Mouse (Mus musculus) G1E (cell line): Measurements from ENCODE around the gene Svs1. TPM values are rescaled to one million over a fixed set of nuclear protein-coding genes. Genes with fewer than 3 reads are reported as not detected.
"Not testable (repeated sequence)": the region's sequence is repeated elsewhere in the genome, so short reads cannot be mapped to it uniquely, and the experiment has no call there.

ENCODE experiments used
- ATAC-seq: 2 replicates; pipeline ENCODE4 v1.8.0; 2016; ENCODE audit warnings: mild to moderate bottlenecking; ENCODE audit not compliant: insufficient number of reproducible peaks, poor library complexity, low FRiP score, severe bottlenecking; ENCODE audit errors: extremely low read depth
- DNase-seq: peaks from one replicate; pipeline ENCODE4 v3.0.0; 2012; ENCODE audit warnings: low spot score
- H3K27me3 ChIP-seq: 2 replicates; pipeline ENCODE4 v1.6.1; 2012; ENCODE audit warnings: mild to moderate bottlenecking, low read length, inconsistent platforms; ENCODE audit not compliant: insufficient read depth
- H3K36me3 ChIP-seq: replicated peaks from 2 replicates; pipeline ENCODE3; 2012; ENCODE audit warnings: mild to moderate bottlenecking, inconsistent platforms
- H3K4me1 ChIP-seq: 2 replicates; pipeline ENCODE4 v1.6.1; 2012; ENCODE audit warnings: low read depth, low read length, inconsistent platforms, mixed read lengths; ENCODE audit not compliant: insufficient read depth
- H3K4me3 ChIP-seq: 2 replicates; pipeline ENCODE4 v1.5.1; 2012; ENCODE audit warnings: low read depth, mild to moderate bottlenecking, inconsistent platforms, low read length, moderate library complexity, mixed read lengths
- H3K9me3 ChIP-seq: replicated peaks from 2 replicates; pipeline ENCODE4 v1.6.1; 2012; ENCODE audit warnings: inconsistent platforms
- CTCF ChIP-seq: IDR thresholded peaks from 2 replicates; pipeline ENCODE4 v1.5.1; 2012; ENCODE audit warnings: low read depth, low read length, inconsistent platforms, mixed read lengths
- GATA1 ChIP-seq: IDR thresholded peaks from 2 replicates; pipeline ENCODE4 v1.6.1; 2012; ENCODE audit warnings: borderline replicate concordance, low read length, inconsistent platforms, mixed read lengths
- GATA2 ChIP-seq: IDR thresholded peaks from 2 replicates; pipeline ENCODE4 v1.6.1; 2012; ENCODE audit warnings: low read depth, low read length, inconsistent platforms, borderline replicate concordance
- POLR2AphosphoS5 ChIP-seq: IDR thresholded peaks from 2 replicates; pipeline ENCODE4 v1.6.1; 2012; ENCODE audit warnings: low read depth, low read length, inconsistent platforms; ENCODE audit not compliant: insufficient replicate concordance
- TAL1 ChIP-seq: conservative IDR thresholded peaks from 2 replicates; pipeline ENCODE4 v1.6.1; 2012; ENCODE audit warnings: low read depth, low read length, inconsistent platforms, mixed read lengths
- polyA plus RNA-seq: library from polyadenylated mRNA; stranded (reverse); fragments of >175 nt; gene quantifications from 2 replicates; pipeline ENCODE4 v1.2.3, GENCODE M21; 2012
- total RNA-seq, 2 experiments: library from RNA; stranded (forward) in 1 of 2; stranded (reverse) in 1 of 2; fragments of 200-1000 nt in 1 of 2; fragments of >200 nt in 1 of 2; fragmentation: Nextera tagmentation in 1 of 2; gene quantifications; 2 replicates each; pipeline ENCODE4 v1.2.3; 2014 to 2017

Svs1 gene
- total and polyA plus RNA-seq, 3 experiments: 0.05 TPM; not detected in 2

GRCm38 (mm10) chr6:48956785-48957184, 29.9 kb upstream of the Svs1 start:
- no peaks in the 10 kb centered on the region for H3K4me1 ChIP-seq
- no peaks in the 10 kb centered on the region for H3K9me3 ChIP-seq
- no peak for ATAC-seq
- H3K36me3 ChIP-seq: no peaks in the 10 kb centered on the region
- no peak for DNase-seq
- no peak overlapping the region for H3K4me3 ChIP-seq
- TF ChIP-seq POLR2AphosphoS5: no peak
- no peak for TF ChIP-seq CTCF
- TF ChIP-seq GATA2: no peak
- TF ChIP-seq TAL1: no peak
- TF ChIP-seq GATA1: no peak
- no peaks in the 10 kb centered on the region for H3K27me3 ChIP-seq

- no peak for TF ChIP-seq CTCF
- no peak for TF ChIP-seq GATA2
- no peak for TF ChIP-seq POLR2AphosphoS5
- no peak for TF ChIP-seq TAL1
- TF ChIP-seq GATA1: no peak
- Histone ChIP-seq H3K9me3 (no peaks in the 10 kb centered on the region), H3K4me1 (no peaks in the 10 kb centered on the region), H3K4me3 (no peak overlapping the region), H3K36me3 (no peaks in the 10 kb centered on the region), H3K27me3 (no peaks in the 10 kb centered on the region)
- DNase-seq (no peak), ATAC-seq (no peak)
These were observed 28.6 kb upstream of the Svs1 start for GRCm38 (mm10) chr6:48958053-48958452.

- H3K4me3 ChIP-seq, H3K27me3 ChIP-seq, H3K9me3 ChIP-seq, H3K36me3 ChIP-seq, H3K4me1 ChIP-seq, ATAC-seq, DNase-seq: not testable (repeated sequence)
These were observed 27.5 kb upstream of the Svs1 start for GRCm38 (mm10) chr6:48959151-48959550.

- ATAC-seq, DNase-seq, H3K36me3 ChIP-seq, H3K27me3 ChIP-seq, H3K4me1 ChIP-seq, H3K9me3 ChIP-seq, H3K4me3 ChIP-seq: not testable (repeated sequence)
These were observed 20.0 kb upstream of the Svs1 start for GRCm38 (mm10) chr6:48966696-48967095.

- no peaks in the 10 kb centered on the region for H3K27me3 ChIP-seq
- no peak for TF ChIP-seq GATA2
- no peak for TF ChIP-seq POLR2AphosphoS5
- no peak for TF ChIP-seq TAL1
- no peak for TF ChIP-seq CTCF
- ATAC-seq (no peak), DNase-seq (no peak)
- H3K36me3 ChIP-seq: no peaks in the 10 kb centered on the region
- H3K9me3 ChIP-seq: no peaks in the 10 kb centered on the region
- H3K4me1 ChIP-seq: no peaks in the 10 kb centered on the region
- H3K4me3 ChIP-seq: no peak overlapping the region
These were observed 18.8 kb upstream of the Svs1 start for GRCm38 (mm10) chr6:48967868-48968267.

GRCm38 (mm10) chr6:48974663-48975062, 12.0 kb upstream of the Svs1 start, which contains the start of gene Doxl2:
Gene Doxl2 (plus strand): TSS chr6:48974963.
- no peak within 1 kb of the TSS for H3K4me3 ChIP-seq
- no peak for TF ChIP-seq GATA1
- no peaks in the 10 kb centered on the region for H3K9me3 ChIP-seq
- H3K4me1 ChIP-seq: no peaks in the 10 kb centered on the region
- DNase-seq (no peak), ATAC-seq (no peak)
- no peaks in the 10 kb centered on the region for H3K36me3 ChIP-seq
- no peaks in the 10 kb centered on the region; the same call in 1 of the 2 replicates for H3K27me3 ChIP-seq

GRCm38 (mm10) chr6:48979616-48980015, 7.0 kb upstream of the Svs1 start:
- no peak overlapping the region for H3K4me3 ChIP-seq
- H3K4me1 ChIP-seq: no peaks in the 10 kb centered on the region
- H3K9me3 ChIP-seq: no peaks in the 10 kb centered on the region
- no peak for DNase-seq
- ATAC-seq: no peak
- H3K36me3 ChIP-seq: no peaks in the 10 kb centered on the region
- TF ChIP-seq GATA2 (no peak), POLR2AphosphoS5 (no peak), CTCF (no peak), GATA1 (no peak), TAL1 (no peak)
- H3K27me3 ChIP-seq: no peaks in the 10 kb centered on the region; the same call in 1 of the 2 replicates
